Mouse (Mus musculus): ENCODE measurements at regions not wholly inside any gene's neighbourhood (a gene's known extent, or its start where the extent isn't known, plus 50 kb on each side); places are given as distances from the start of the nearest gene placed in this dataset.
"Not testable (repeated sequence)": the region's sequence is repeated elsewhere in the genome, so short reads cannot be mapped to it uniquely, and the experiment has no call there.

- DNase-seq: peak; percentile 17 to 38
These were observed 250.1 kb upstream of the Zfp930 start for GRCm38 (mm10) chr8:68958701-68959100.

GRCm38 (mm10) chr8:68961981-68962380 is 246.9 kb upstream of the Zfp930 start:
- DNase-seq: no peak

DNA sequence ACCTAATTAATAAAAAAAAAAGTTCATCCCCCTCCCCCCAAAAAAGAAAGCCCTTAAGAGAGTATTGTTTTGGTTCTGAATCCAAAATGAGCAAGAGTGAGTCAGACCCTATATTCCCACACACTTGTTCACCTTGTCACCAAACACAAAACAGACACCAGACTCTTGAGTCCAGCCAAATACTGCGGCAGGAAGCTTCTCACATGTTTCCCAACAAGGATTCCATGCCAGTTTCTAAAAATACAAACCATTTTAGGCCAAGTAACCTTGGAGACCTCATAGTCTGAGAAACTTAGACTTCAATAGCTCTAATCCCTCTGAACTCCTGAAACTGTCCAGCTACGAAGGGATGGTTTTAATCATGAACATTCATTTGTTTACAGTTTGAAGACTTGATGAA is 233.1 kb upstream of the Zfp930 start:
- no peak for DNase-seq

GRCm38 (mm10) chr8:68977159-68977558 is 231.7 kb upstream of the Zfp930 start:
- DNase-seq: no peak

- DNase-seq: not testable (repeated sequence)
These were observed 225.7 kb upstream of the Zfp930 start for GRCm38 (mm10) chr8:68983181-68983580.

- DNase-seq: no peak
These were observed 225.1 kb upstream of the Zfp930 start for GRCm38 (mm10) chr8:68983691-68984090.

GRCm38 (mm10) chr8:68984487-68984886 is 224.4 kb upstream of the Zfp930 start:
- no peak for DNase-seq

GRCm38 (mm10) chr8:68986425-68986824 is 222.4 kb upstream of the Zfp930 start:
- DNase-seq: no peak
